ENCODE assay signal across 3 mouse cellular contexts in genomic region chr1:153408296-153408695, GRCm38 (mm10). TPM values are rescaled to one million over a fixed set of nuclear protein-coding genes. Genes with fewer than 3 reads are reported as not detected.
DNase-seq lines count a peak whose midpoint lies in the region; ATAC-seq lines count a peak whose summit lies in the region.

No protein-coding gene starts in this region.

- ATAC-seq in megakaryocyte progenitor cell, adult 5-6 weeks (replicated peaks; ENCODE audit: poor library complexity) = 0 out of 2 replicates have a peak, but pooled peaks have one; percentile 31

- peak; percentile 12 for DNase-seq in A20 (ENCODE audit: low read depth, low spot score)
- peak; percentile 85 for DNase-seq in heart, adult 11 months

RNA-seq across cellular contexts. Expression of gene Shcbp1l, which starts 16.7 kb away (rescaled TPM):
- 0.71 and 0.94 TPM in 2 replicates for total RNA-seq in megakaryocyte progenitor cell, adult 5-6 weeks (2015)
- total RNA-seq in megakaryocyte progenitor cell, adult 5-6 weeks (2017) = 0.46 and 1.1 TPM in 2 replicates
